8 mouse cellular contexts compared by ENCODE assay signal in genomic region chr6:35380721-35381466, GRCm38 (mm10). TPM values are rescaled to one million over a fixed set of nuclear protein-coding genes. Genes with fewer than 3 reads are reported as not detected.
DNase-seq lines count a peak whose midpoint lies in the region; ATAC-seq and TF ChIP-seq lines count a peak whose summit lies in the region.

No protein-coding gene starts in this region.

- no peak overlapping the region for H3K4me3 ChIP-seq in heart, adult 2 months
- peak overlapping the region; percentile 41 for H3K4me3 ChIP-seq in liver, embryonic 16.5 days (ENCODE audit: low read depth, low read length)

- peak; percentile 9 to 45 for DNase-seq in layer of hippocampus, adult 18-20 months (ENCODE audit: low spot score in 2 of 2)
- DNase-seq in layer of hippocampus, adult 9-11 months, result no peak
- peak; percentile 41 for DNase-seq in cerebellum, adult 9-10 months
- DNase-seq in heart, adult 2 months, result peak in 1 of 2 experiments; percentile 33
- DNase-seq in kidney, adult 8-10 months, result peak; percentile 11 to 18

- TF ChIP-seq CTCF in heart, adult 2 months (IDR thresholded peaks at IDR 0.05), result peak; percentile 96

- WGBS in heart, adult 2 months, result 21% methylated on average over 11 of the region's 11 CpGs
- 18% methylated on average over 11 of the region's 11 CpGs for WGBS in liver, embryonic 16.5 days (ENCODE audit: insufficient replicate concordance)

- intact Hi-C loops in heart, adult 2 months (cut with DNase I), result loop anchor here (1.0 to 10.0 kb wide), 6 partner anchors 129 to 1664 kb away; partner anchors contain the start of gene Chrm2

- H3K4me2 ChIP-seq in liver, embryonic 16.5 days (ENCODE audit: low read depth, low read length), result peak overlapping the region; percentile 61

- H3K36me3 ChIP-seq in heart, adult 2 months (ENCODE audit: control insufficient read depth, insufficient read depth, low read length), result no peaks in the 10 kb centered on the region
- no peaks in the 10 kb centered on the region for H3K36me3 ChIP-seq in liver, embryonic 16.5 days (ENCODE audit: control insufficient read depth, insufficient read depth)

- H3K27ac ChIP-seq in heart, adult 2 months, result no peak overlapping the region
- no peak overlapping the region for H3K27ac ChIP-seq in liver, embryonic 16.5 days (ENCODE audit: low read length)

- ATAC-seq in liver, embryonic 16.5 days (ENCODE audit: low read depth), result no peak
- ATAC-seq in neutrophil, adult 5-6 weeks (ENCODE audit: extremely low read depth, insufficient number of reproducible peaks, low FRiP score, poor library complexity, severe bottlenecking), result peak; percentile 70; the same call in 1 of the 2 replicates
- no peak; the same call in 1 of the 2 replicates for ATAC-seq in megakaryocyte-erythroid progenitor cell, adult 5-6 weeks (replicated peaks; ENCODE audit: low FRiP score, low TSS enrichment, poor library complexity, severe bottlenecking)

- no peaks in the 10 kb centered on the region for H3K79me2 ChIP-seq in heart, adult 2 months (replicated peaks; ENCODE audit: control insufficient read depth, insufficient read depth, low read length)

- H3K9ac ChIP-seq in heart, adult 2 months (ENCODE audit: low read depth, low read length), result 0 out of 2 replicates have a peak overlapping the region, but pooled peaks have one; percentile 35
- peak overlapping the region; percentile 23; the same call in 1 of the 2 replicates for H3K9ac ChIP-seq in liver, embryonic 16.5 days (ENCODE audit: low read depth, low read length)

- no peaks in the 10 kb centered on the region for H3K9me3 ChIP-seq in liver, embryonic 16.5 days (replicated peaks; ENCODE audit: control insufficient read depth, low read length)

- TF ChIP-seq POLR2A in heart, adult 2 months (IDR thresholded peaks at IDR 0.05; ENCODE audit: insufficient read depth, low read depth, low read length), result no peak

- TF ChIP-seq EP300 in heart, adult 2 months (IDR thresholded peaks at IDR 0.05; ENCODE audit: insufficient read depth, low read depth, low read length), result 0 out of 2 replicates have a peak, but pooled peaks have one; percentile 41

- H3K4me1 ChIP-seq in heart, adult 2 months (ENCODE audit: control insufficient read depth, insufficient read depth, low read length), result 0 out of 2 replicates have a peak, but pooled peaks cover 1% of the 10 kb centered on the region
- no peaks in the 10 kb centered on the region; the same call in 1 of the 2 replicates for H3K4me1 ChIP-seq in liver, embryonic 16.5 days (ENCODE audit: control insufficient read depth, low read depth, low read length)

- H3K27me3 ChIP-seq in heart, adult 2 months (ENCODE audit: control insufficient read depth, insufficient read depth, low read length), result no peaks in the 10 kb centered on the region
- no peaks in the 10 kb centered on the region for H3K27me3 ChIP-seq in liver, embryonic 16.5 days (ENCODE audit: control insufficient read depth, insufficient read depth, low read depth, low read length)

RNA-seq across cellular contexts. Expression of gene Fam180a, which starts 55.0 kb away (rescaled TPM):
- total RNA-seq in layer of hippocampus, adult 18-20 months (2021), result under 1 TPM; 0.64 to 0.74 TPM
- total RNA-seq in heart, adult 2 months (2021), result under 1 TPM; 0.34 to 0.41 TPM
- polyA plus RNA-seq in heart, adult 2 months (2012; rRNA removed), result 0.16 and 0.23 TPM in 2 replicates
- polyA plus RNA-seq in liver, embryonic 16.5 days (2015; fragmentation: Nextera tagmentation; extraction: Ambion mirVana), result 0.36 and 0.37 TPM in 2 replicates
- not detected in 2 replicates for total RNA-seq in neutrophil, adult 5-6 weeks (2017)
- not detected in 2 replicates for total RNA-seq in megakaryocyte-erythroid progenitor cell, adult 5-6 weeks (2014; fragmentation: Nextera tagmentation)
- not detected in 2 replicates for total RNA-seq in megakaryocyte-erythroid progenitor cell, adult 5-6 weeks (2017)
